Mouse (Mus musculus) gonadal fat pad, adult 2 months (tissue): Measurements from ENCODE around the gene Gimap5. TPM values are rescaled to one million over a fixed set of nuclear protein-coding genes. Genes with fewer than 3 reads are reported as not detected.

ENCODE experiments used
- DNase-seq: peaks from one replicate; pipeline ENCODE4 v3.0.0-alpha.2; 2012; ENCODE audit warnings: low read depth
- polyA plus RNA-seq: library from polyadenylated mRNA; depleted of rRNA; stranded (reverse); fragments of >200 nt; gene quantifications from 2 replicates; pipeline ENCODE4 v1.2.3, GENCODE M21; 2012

The Gimap5 gene
- polyA plus RNA-seq, 1 experiment, result 8.3 TPM

- DNase-seq, result no peak
Observed at GRCm38 (mm10) chr6:48739780-48740055, 6.3 kb upstream of the Gimap5 start.

- no peak for DNase-seq
Observed at GRCm38 (mm10) chr6:48740501-48741169, 5.4 kb upstream of the Gimap5 start.

GRCm38 (mm10) chr6:48741273-48741672 is 4.7 kb upstream of the Gimap5 start:
- DNase-seq, result no peak

- no peak for DNase-seq
Observed at GRCm38 (mm10) chr6:48741711-48742206, 4.2 kb upstream of the Gimap5 start.

- no peak for DNase-seq
Observed at GRCm38 (mm10) chr6:48742422-48743351, 3.3 kb upstream of the Gimap5 start.

GRCm38 (mm10) chr6:48745490-48745889 is 507 bp upstream of the Gimap5 start:
- DNase-seq, result no peak

- no peak for DNase-seq
Observed at GRCm38 (mm10) chr6:48747091-48747966, 1.3 kb downstream of the Gimap5 start.

GRCm38 (mm10) chr6:48763567-48764270 is 17.7 kb downstream of the Gimap5 start:
- DNase-seq, result no peak

GRCm38 (mm10) chr6:48764496-48764895 is 18.5 kb downstream of the Gimap5 start:
- DNase-seq, result no peak

GRCm38 (mm10) chr6:48768178-48768869 is 22.3 kb downstream of the Gimap5 start:
- no peak for DNase-seq

- no peak for DNase-seq
Observed at GRCm38 (mm10) chr6:48768933-48769332, 22.9 kb downstream of the Gimap5 start.

- no peak for DNase-seq
Observed at GRCm38 (mm10) chr6:48770696-48771095, 24.7 kb downstream of the Gimap5 start, which contains the start of gene Gimap3. Gene Gimap3 (minus strand): TSS chr6:48770851.

GRCm38 (mm10) chr6:48772030-48772429 is 26.0 kb downstream of the Gimap5 start:
- DNase-seq, result no peak

GRCm38 (mm10) chr6:48784406-48784805 is 38.4 kb downstream of the Gimap5 start:
- no peak for DNase-seq

- DNase-seq, result peak; percentile 77
Observed at GRCm38 (mm10) chr6:48785189-48785588, 39.2 kb downstream of the Gimap5 start.

GRCm38 (mm10) chr6:48785601-48786000 is 39.6 kb downstream of the Gimap5 start:
- no peak for DNase-seq

GRCm38 (mm10) chr6:48787867-48788266 is 41.9 kb downstream of the Gimap5 start:
- no peak for DNase-seq

GRCm38 (mm10) chr6:48801897-48802296 is 55.9 kb downstream of the Gimap5 start:
- DNase-seq, result no peak

GRCm38 (mm10) chr6:48803406-48804051 is 57.5 kb downstream of the Gimap5 start:
- no peak for DNase-seq
